Mouse (Mus musculus) kidney, embryonic 16.5 days (tissue): ENCODE measurements around the gene Ryr1. TPM values are rescaled to one million over a fixed set of nuclear protein-coding genes. Genes with fewer than 3 reads are reported as not detected.
"Not testable (repeated sequence)": the region's sequence is repeated elsewhere in the genome, so short reads cannot be mapped to it uniquely, and the experiment has no call there.

ENCODE experiments used
- ATAC-seq: fragments of 200-750 bp; cut with Nextera tagmentation; 2 replicates; pipeline ENCODE4 v1.8.0; 2017; ENCODE audit warnings: moderate TSS enrichment; ENCODE audit not compliant: low FRiP score, low TSS enrichment
- H3K27ac ChIP-seq: fragments of 300-500 bp; sonication (generic); 2 replicates; pipeline ENCODE4 v1.5.1; 2014; ENCODE audit warnings: low read length
- H3K27me3 ChIP-seq: fragments of 300-500 bp; sonication (generic); 2 replicates; pipeline ENCODE4 v1.6.1; 2014; ENCODE audit warnings: low read length, control low read depth, mixed read lengths; ENCODE audit not compliant: insufficient read depth
- H3K36me3 ChIP-seq: fragments of 300-500 bp; sonication (generic); 2 replicates; pipeline ENCODE4 v1.6.1; 2014; ENCODE audit warnings: low read length, control low read depth, mixed read lengths; ENCODE audit not compliant: insufficient read depth
- H3K4me1 ChIP-seq: fragments of 300-500 bp; sonication (generic); 2 replicates; pipeline ENCODE4 v1.6.1; 2014; ENCODE audit warnings: low read length, control low read depth, mixed read lengths; ENCODE audit not compliant: insufficient read depth
- H3K4me2 ChIP-seq: fragments of 300-500 bp; sonication (generic); replicated peaks from 2 replicates; pipeline ENCODE4 v1.6.1; 2014; ENCODE audit warnings: low read depth, low read length
- H3K4me3 ChIP-seq: fragments of 300-500 bp; sonication (generic); 2 replicates; pipeline ENCODE4 v1.5.1; 2014; ENCODE audit warnings: mild to moderate bottlenecking, low read length
- H3K9ac ChIP-seq: fragments of 300-500 bp; sonication (generic); replicated peaks from 2 replicates; pipeline ENCODE4 v1.6.1; 2014; ENCODE audit warnings: low read length
- H3K9me3 ChIP-seq: fragments of 300-500 bp; sonication (generic); 2 replicates; pipeline ENCODE4 v1.6.1; 2016; ENCODE audit warnings: low read length, control low read depth
- WGBS: fragments of 180-500 bp; shearing (Covaris S2); extraction: QIAGEN DNeasy Blood & Tissue Kit; methylation state at CpG from one replicate; pipeline ENCODE4 v1.1.7; 2014; 5-methylcytosine and 5-hydroxymethylcytosine counted together
- polyA plus RNA-seq: library from polyadenylated mRNA; unstranded; fragments of >200 nt; fragmentation: Nextera tagmentation; extraction: Ambion mirVana; gene quantifications from 2 replicates; pipeline ENCODE4 v1.2.1, GENCODE M21; 2015

The Ryr1 gene
- polyA plus RNA-seq, 1 experiment from 2014 or later: 0.97 TPM

GRCm38 (mm10) chr7:29146625-29147367 lies 21.8 kb upstream of the Ryr1 start:
- WGBS: 71% methylated on average over 7 of the region's 7 CpGs
- Histone ChIP-seq H3K27me3 (no peaks in the 10 kb centered on the region), H3K4me2 (no peak overlapping the region), H3K4me1 (no peaks in the 10 kb centered on the region), H3K9ac (no peak overlapping the region), H3K9me3 (no peaks in the 10 kb centered on the region), H3K36me3 (no peaks in the 10 kb centered on the region), H3K4me3 (no peak overlapping the region), H3K27ac (no peak overlapping the region)
- no peak for ATAC-seq

- Histone ChIP-seq H3K27ac (no peak overlapping the region), H3K9me3 (no peaks in the 10 kb centered on the region), H3K4me3 (no peak overlapping the region), H3K36me3 (no peaks in the 10 kb centered on the region), H3K4me2 (no peak overlapping the region), H3K27me3 (no peaks in the 10 kb centered on the region), H3K9ac (no peak overlapping the region), H3K4me1 (no peaks in the 10 kb centered on the region)
- ATAC-seq: no peak
- 90% methylated on average over 4 of the region's 4 CpGs for WGBS
Measured at GRCm38 (mm10) chr7:29144006-29144405, 19.0 kb upstream of the Ryr1 start.

- Histone ChIP-seq H3K4me2 (no peak overlapping the region), H3K9ac (no peak overlapping the region), H3K36me3 (no peaks in the 10 kb centered on the region), H3K9me3 (no peaks in the 10 kb centered on the region), H3K27ac (no peak overlapping the region), H3K4me3 (no peak overlapping the region), H3K27me3 (no peaks in the 10 kb centered on the region; the same call in 1 of the 2 replicates), H3K4me1 (0 out of 2 replicates have a peak, but pooled peaks cover 2% of the 10 kb centered on the region)
- no peak for ATAC-seq
- WGBS: 71% methylated on average over 8 of the region's 8 CpGs
Measured at GRCm38 (mm10) chr7:29141416-29141815, 16.4 kb upstream of the Ryr1 start.

GRCm38 (mm10) chr7:29139237-29139636 lies 14.3 kb upstream of the Ryr1 start:
- not testable (repeated sequence) for H3K9me3 ChIP-seq, H3K4me3 ChIP-seq, H3K27ac ChIP-seq, H3K4me2 ChIP-seq, H3K27me3 ChIP-seq, H3K9ac ChIP-seq, ATAC-seq, H3K36me3 ChIP-seq
- WGBS: 94% methylated on average over 3 of the region's 4 CpGs
- H3K4me1 ChIP-seq: peaks cover 10% of the 10 kb centered on the region; the same call in 1 of the 2 replicates

- no peak overlapping the region for H3K4me3 ChIP-seq
- no peaks in the 10 kb centered on the region; the same call in 1 of the 2 replicates for H3K27me3 ChIP-seq
- no peak overlapping the region for H3K9ac ChIP-seq
- no peak overlapping the region for H3K27ac ChIP-seq
- ATAC-seq: no peak
- WGBS: 46% methylated on average over 16 of the region's 16 CpGs
- peaks cover 11% of the 10 kb centered on the region; the same call in 1 of the 2 replicates for H3K4me1 ChIP-seq
- no peaks in the 10 kb centered on the region for H3K36me3 ChIP-seq
- no peak overlapping the region for H3K4me2 ChIP-seq
- no peaks in the 10 kb centered on the region for H3K9me3 ChIP-seq
Measured at GRCm38 (mm10) chr7:29137429-29137828, 12.4 kb upstream of the Ryr1 start.

GRCm38 (mm10) chr7:29134693-29135386 lies 9.9 kb upstream of the Ryr1 start, which contains the start of gene Rasgrp4:
Gene Rasgrp4, plus strand, starts transcription at chr7:29134851.
- H3K9ac ChIP-seq: peak within 1 kb of the TSS; percentile 51; the same call in 1 of the 2 replicates
- peak; percentile 69 for ATAC-seq
- no peaks in the 10 kb centered on the region for H3K36me3 ChIP-seq
- H3K4me3 ChIP-seq: peak within 1 kb of the TSS; percentile 30
- H3K9me3 ChIP-seq: no peaks in the 10 kb centered on the region
- H3K4me2 ChIP-seq: peak within 1 kb of the TSS; percentile 59
- H3K4me1 ChIP-seq: peaks cover 11% of the 10 kb centered on the region; the same call in 1 of the 2 replicates
- H3K27me3 ChIP-seq: no peaks in the 10 kb centered on the region; the same call in 1 of the 2 replicates
- WGBS: under 1% methylated on average over 14 of the region's 20 CpGs
- no peak within 1 kb of the TSS for H3K27ac ChIP-seq

- Histone ChIP-seq H3K4me1 (peaks cover 11% of the 10 kb centered on the region; the same call in 1 of the 2 replicates), H3K9me3 (no peaks in the 10 kb centered on the region), H3K4me3 (peak overlapping the region; percentile 30), H3K4me2 (peak overlapping the region; percentile 59), H3K9ac (0 out of 2 replicates have a peak overlapping the region, but pooled peaks have one; percentile 22), H3K27ac (no peak overlapping the region), H3K27me3 (no peaks in the 10 kb centered on the region; the same call in 1 of the 2 replicates), H3K36me3 (no peaks in the 10 kb centered on the region)
- no peak for ATAC-seq
- 0% methylated on average over 3 of the region's 4 CpGs for WGBS
Measured at GRCm38 (mm10) chr7:29134230-29134629, 9.3 kb upstream of the Ryr1 start.

GRCm38 (mm10) chr7:29128725-29129124 lies 3.7 kb upstream of the Ryr1 start:
- Histone ChIP-seq H3K9me3 (no peaks in the 10 kb centered on the region), H3K36me3 (no peaks in the 10 kb centered on the region), H3K27me3 (no peaks in the 10 kb centered on the region), H3K27ac (no peak overlapping the region), H3K4me2 (no peak overlapping the region), H3K9ac (no peak overlapping the region), H3K4me3 (no peak overlapping the region), H3K4me1 (peaks cover 10% of the 10 kb centered on the region)
- no peak for ATAC-seq
- WGBS: 81% methylated on average over 2 of the region's 2 CpGs

- no peak overlapping the region for H3K4me2 ChIP-seq
- ATAC-seq: no peak
Measured at GRCm38 (mm10) chr7:29126173-29126915, 1.4 kb upstream of the Ryr1 start.

More at GRCm38 (mm10) chr7:29126173-29126915, 1.4 kb upstream of the Ryr1 start:
- no peak overlapping the region for H3K27ac ChIP-seq
- H3K9me3 ChIP-seq: no peaks in the 10 kb centered on the region
- no peaks in the 10 kb centered on the region for H3K27me3 ChIP-seq
- H3K4me3 ChIP-seq: no peak overlapping the region
- H3K36me3 ChIP-seq: no peaks in the 10 kb centered on the region
- WGBS: 13% methylated on average over 7 of the region's 7 CpGs
- H3K4me1 ChIP-seq: peaks cover 10% of the 10 kb centered on the region
- no peak overlapping the region for H3K9ac ChIP-seq
